Mouse (Mus musculus) liver, embryonic 16.5 days (tissue): ENCODE results near the gene Asb10. TPM values are rescaled to one million over a fixed set of nuclear protein-coding genes. Genes with fewer than 3 reads are reported as not detected.

ENCODE experiments used
- ATAC-seq: fragments of 200-750 bp; cut with Nextera tagmentation; 2 replicates; pipeline ENCODE4 v1.8.0; 2017; ENCODE audit warnings: low read depth, mild to moderate bottlenecking, moderate number of reproducible peaks, moderate library complexity
- H3K27ac ChIP-seq: fragments of 300-500 bp; sonication (generic); 2 replicates; pipeline ENCODE4 v1.5.1; 2014; ENCODE audit warnings: mild to moderate bottlenecking, low read length
- H3K27me3 ChIP-seq: fragments of 300-500 bp; sonication (generic); 2 replicates; pipeline ENCODE4 v1.6.1; 2014; ENCODE audit warnings: low read depth, low read length, mixed read lengths; ENCODE audit not compliant: control insufficient read depth, insufficient read depth
- H3K36me3 ChIP-seq: fragments of 300-500 bp; sonication (generic); 2 replicates; pipeline ENCODE4 v1.6.1; 2014; ENCODE audit warnings: mild to moderate bottlenecking; ENCODE audit not compliant: control insufficient read depth, insufficient read depth
- H3K4me1 ChIP-seq: fragments of 300-500 bp; sonication (generic); 2 replicates; pipeline ENCODE4 v1.6.1; 2014; ENCODE audit warnings: low read depth, low read length, mixed read lengths; ENCODE audit not compliant: control insufficient read depth
- H3K4me2 ChIP-seq: fragments of 300-500 bp; sonication (generic); 2 replicates; pipeline ENCODE4 v1.6.1; 2014; ENCODE audit warnings: low read depth, low read length, mixed read lengths
- H3K4me3 ChIP-seq: fragments of 300-500 bp; sonication (generic); 2 replicates; pipeline ENCODE4 v1.5.1; 2014; ENCODE audit warnings: low read depth, mild to moderate bottlenecking, low read length
- H3K9ac ChIP-seq: fragments of 300-500 bp; sonication (generic); 2 replicates; pipeline ENCODE4 v1.6.1; 2014; ENCODE audit warnings: low read depth, low read length
- H3K9me3 ChIP-seq: fragments of 300-500 bp; sonication (generic); replicated peaks from 2 replicates; pipeline ENCODE4 v1.6.1; 2016; ENCODE audit warnings: low read length; ENCODE audit not compliant: control insufficient read depth
- WGBS: fragments of 180-500 bp; shearing (Covaris S2); extraction: QIAGEN DNeasy Blood & Tissue Kit; methylation state at CpG from one replicate; pipeline ENCODE4 v1.1.7; 2014; ENCODE audit not compliant: insufficient replicate concordance; 5-methylcytosine and 5-hydroxymethylcytosine counted together
- polyA plus RNA-seq: library from polyadenylated mRNA; unstranded; fragments of >200 nt; fragmentation: Nextera tagmentation; extraction: Ambion mirVana; gene quantifications from 2 replicates; pipeline ENCODE4 v1.2.1, GENCODE M21; 2015

Gene Asb10
- polyA plus RNA-seq, 1 experiment from 2014 or later, result 0.07 TPM

DNA sequence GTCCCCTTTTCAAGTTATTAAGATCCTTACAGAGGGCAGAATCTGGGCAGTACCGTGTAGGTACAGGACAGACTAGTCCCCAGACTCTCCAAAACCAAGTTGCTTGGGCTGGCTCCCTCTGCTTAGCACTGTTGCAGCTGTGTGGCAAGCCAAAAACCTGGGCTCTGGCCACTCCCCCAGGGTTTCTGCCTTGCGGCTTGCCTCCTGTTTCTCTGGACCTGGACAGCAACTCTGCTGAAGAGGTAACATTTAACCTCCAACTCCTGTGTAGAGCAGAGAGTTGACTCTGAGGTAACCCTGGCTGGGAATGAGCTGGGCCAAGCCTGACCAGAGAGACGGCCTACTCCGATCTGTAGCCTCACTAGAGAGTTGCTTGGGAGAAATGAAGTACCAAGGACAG, 38.0 kb downstream of the Asb10 start:
- H3K4me3 ChIP-seq, result no peak overlapping the region
- H3K9me3 ChIP-seq, result no peaks in the 10 kb centered on the region
- H3K27me3 ChIP-seq, result peaks cover 9% of the 10 kb centered on the region
- no peak overlapping the region for H3K9ac ChIP-seq
- H3K36me3 ChIP-seq, result 0 out of 2 replicates have a peak, but pooled peaks cover 7% of the 10 kb centered on the region
- ATAC-seq, result no peak
- WGBS, result 67% methylated on average over 4 of the region's 4 CpGs
- no peak overlapping the region for H3K4me2 ChIP-seq
- H3K4me1 ChIP-seq, result no peaks in the 10 kb centered on the region
- H3K27ac ChIP-seq, result no peak overlapping the region

GRCm38 (mm10) chr5:24500851-24501250, 39.9 kb downstream of the Asb10 start:
- 89% methylated on average over 11 of the region's 11 CpGs for WGBS
- no peak overlapping the region for H3K4me2 ChIP-seq
- peaks cover 9% of the 10 kb centered on the region for H3K27me3 ChIP-seq
- H3K9me3 ChIP-seq, result no peaks in the 10 kb centered on the region
- peaks cover 7% of the 10 kb centered on the region; the same call in 1 of the 2 replicates for H3K36me3 ChIP-seq
- no peak overlapping the region for H3K27ac ChIP-seq
- no peak overlapping the region for H3K9ac ChIP-seq
- ATAC-seq, result no peak
- H3K4me3 ChIP-seq, result no peak overlapping the region
- no peaks in the 10 kb centered on the region for H3K4me1 ChIP-seq

GRCm38 (mm10) chr5:24499113-24499512, 41.7 kb downstream of the Asb10 start:
- H3K4me2 ChIP-seq, result no peak overlapping the region
- no peaks in the 10 kb centered on the region for H3K4me1 ChIP-seq
- no peak for ATAC-seq
- no peak overlapping the region for H3K9ac ChIP-seq
- no peak overlapping the region for H3K4me3 ChIP-seq
- WGBS, result 83% methylated on average over 10 of the region's 10 CpGs
- H3K27me3 ChIP-seq, result peaks cover under 1% of the 10 kb centered on the region; the same call in 1 of the 2 replicates
- peaks cover 7% of the 10 kb centered on the region; the same call in 1 of the 2 replicates for H3K36me3 ChIP-seq
- no peaks in the 10 kb centered on the region for H3K9me3 ChIP-seq
- no peak overlapping the region for H3K27ac ChIP-seq

DNA sequence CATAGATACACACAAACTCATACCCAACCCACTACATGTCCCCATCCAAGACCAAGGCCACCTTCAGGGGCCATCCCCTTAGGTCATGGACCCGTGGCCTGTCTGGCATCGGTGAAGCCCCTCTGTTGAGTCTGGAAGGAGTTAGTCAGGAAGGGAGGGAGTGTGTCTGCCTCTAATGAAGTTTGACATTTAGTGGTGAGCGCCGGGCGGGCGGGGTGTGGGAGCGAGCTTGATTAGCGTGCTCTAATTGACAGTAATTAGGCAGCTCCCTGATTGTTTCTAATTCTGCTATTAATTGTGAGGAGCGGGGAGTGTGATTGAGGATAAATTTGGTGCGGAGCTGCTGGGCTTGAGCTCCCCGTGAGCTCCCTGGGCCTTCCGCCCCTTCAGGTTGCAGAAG, 43.3 kb downstream of the Asb10 start:
- H3K4me3 ChIP-seq, result no peak overlapping the region
- WGBS, result 82% methylated on average over 12 of the region's 12 CpGs
- no peak overlapping the region for H3K9ac ChIP-seq
- no peaks in the 10 kb centered on the region for H3K9me3 ChIP-seq
- H3K27ac ChIP-seq, result no peak overlapping the region
- no peak overlapping the region for H3K4me2 ChIP-seq
- no peak for ATAC-seq
- H3K27me3 ChIP-seq, result no peaks in the 10 kb centered on the region
- H3K4me1 ChIP-seq, result no peaks in the 10 kb centered on the region
- H3K36me3 ChIP-seq, result peaks cover 11% of the 10 kb centered on the region

- H3K36me3 ChIP-seq, result peaks cover 14% of the 10 kb centered on the region
- no peaks in the 10 kb centered on the region for H3K27me3 ChIP-seq
- H3K4me3 ChIP-seq, result no peak overlapping the region
- H3K4me2 ChIP-seq, result no peak overlapping the region
- H3K9ac ChIP-seq, result no peak overlapping the region
- no peaks in the 10 kb centered on the region for H3K4me1 ChIP-seq
- no peak for ATAC-seq
- 88% methylated on average over 6 of the region's 6 CpGs for WGBS
- H3K9me3 ChIP-seq, result no peaks in the 10 kb centered on the region
- no peak overlapping the region for H3K27ac ChIP-seq
These were observed 44.0 kb downstream of the Asb10 start for GRCm38 (mm10) chr5:24496756-24497155.

DNA sequence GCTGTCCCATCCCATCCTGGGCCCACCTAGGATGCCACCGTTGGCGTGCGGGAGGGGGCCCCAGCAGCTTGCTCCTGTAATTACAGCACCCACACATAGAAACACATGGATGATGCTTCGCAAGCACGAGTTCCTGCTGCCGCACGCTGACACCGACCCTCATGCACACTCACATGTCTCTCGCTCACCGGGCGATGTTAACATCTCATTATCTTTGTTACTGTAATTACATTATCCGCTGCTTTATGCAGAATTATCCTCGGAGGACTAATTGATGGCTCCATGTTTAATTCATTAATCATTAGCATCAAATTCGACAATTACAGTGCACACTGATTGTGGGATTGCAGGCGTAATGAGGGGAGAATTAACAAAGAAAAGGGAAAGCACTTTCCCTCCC, 45.8 kb downstream of the Asb10 start:
- Histone ChIP-seq H3K27ac (no peak overlapping the region), H3K4me1 (no peaks in the 10 kb centered on the region), H3K4me3 (no peak overlapping the region), H3K9ac (no peak overlapping the region), H3K4me2 (no peak overlapping the region), H3K9me3 (no peaks in the 10 kb centered on the region), H3K36me3 (peaks cover 14% of the 10 kb centered on the region), H3K27me3 (no peaks in the 10 kb centered on the region)
- WGBS, result 82% methylated on average over 15 of the region's 15 CpGs
- no peak for ATAC-seq

DNA sequence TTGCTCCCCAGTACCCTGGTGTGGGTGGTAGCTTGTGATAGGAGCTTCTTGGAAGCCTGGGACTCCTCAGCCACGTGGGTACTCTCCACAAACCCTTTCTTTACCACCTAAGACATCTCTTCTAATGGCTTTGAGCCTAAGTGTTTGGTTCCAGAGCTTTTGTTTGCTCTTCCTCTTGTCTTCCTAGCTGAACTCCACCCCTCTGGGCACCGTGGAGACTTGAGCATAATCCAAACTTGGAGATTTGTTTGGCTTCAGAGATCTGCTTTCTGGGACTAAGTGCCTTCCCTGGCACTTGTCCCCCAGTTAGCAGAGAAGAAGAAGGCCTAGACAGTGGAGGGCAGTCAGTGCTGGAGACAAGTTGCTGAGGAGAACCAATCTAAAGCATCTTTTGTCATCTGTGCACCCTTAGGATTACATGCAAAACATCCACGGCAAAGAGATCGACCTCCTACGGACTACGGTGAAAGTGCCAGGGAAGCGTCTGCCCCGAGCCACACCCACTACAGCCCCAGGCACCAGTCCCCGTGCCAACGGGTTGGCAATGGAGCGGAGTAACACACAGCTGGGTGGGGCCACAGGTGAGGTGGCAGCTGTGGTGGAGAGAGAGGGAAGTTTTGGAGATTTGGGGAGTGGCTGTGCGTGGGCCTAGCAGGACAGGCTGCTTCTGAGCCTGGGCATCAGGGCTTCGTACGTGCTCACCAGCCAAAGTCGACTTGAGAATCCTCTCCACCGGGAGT, 48.1 kb downstream of the Asb10 start:
- WGBS, result 82% methylated on average over 16 of the region's 16 CpGs
- Histone ChIP-seq H3K4me1 (no peaks in the 10 kb centered on the region), H3K9ac (no peak overlapping the region), H3K36me3 (peaks cover 17% of the 10 kb centered on the region), H3K4me2 (no peak overlapping the region), H3K27ac (no peak overlapping the region), H3K4me3 (no peak overlapping the region), H3K9me3 (no peaks in the 10 kb centered on the region), H3K27me3 (no peaks in the 10 kb centered on the region)
- ATAC-seq, result no peak

- Histone ChIP-seq H3K9me3 (no peaks in the 10 kb centered on the region), H3K36me3 (peaks cover 17% of the 10 kb centered on the region), H3K27me3 (no peaks in the 10 kb centered on the region), H3K4me1 (no peaks in the 10 kb centered on the region), H3K4me3 (no peak overlapping the region), H3K9ac (no peak overlapping the region), H3K4me2 (no peak overlapping the region), H3K27ac (no peak overlapping the region)
- no peak for ATAC-seq
- WGBS, result 83% methylated on average over 14 of the region's 14 CpGs
These were observed 50.3 kb downstream of the Asb10 start for GRCm38 (mm10) chr5:24490413-24490920.

- no peak for ATAC-seq
- H3K9ac ChIP-seq, result no peak overlapping the region
- peaks cover 10% of the 10 kb centered on the region for H3K36me3 ChIP-seq
These were observed 54.0 kb downstream of the Asb10 start for GRCm38 (mm10) chr5:24486738-24487137.

More at GRCm38 (mm10) chr5:24486738-24487137, 54.0 kb downstream of the Asb10 start:
- no peak overlapping the region for H3K4me3 ChIP-seq
- no peaks in the 10 kb centered on the region for H3K27me3 ChIP-seq
- WGBS, result 80% methylated on average over 5 of the region's 5 CpGs
- H3K4me1 ChIP-seq, result no peaks in the 10 kb centered on the region; the same call in 1 of the 2 replicates
- H3K27ac ChIP-seq, result no peak overlapping the region
- H3K4me2 ChIP-seq, result no peak overlapping the region
- no peaks in the 10 kb centered on the region for H3K9me3 ChIP-seq
